Mouse (Mus musculus) heart, adult 2 months (tissue): ENCODE measurements around the gene Gja10.

Experiments used
- CTCF ChIP-seq: fragments of 200-600 bp; IDR thresholded peaks from 2 replicates; pipeline ENCODE4 v1.8.1; 2022; ENCODE audit warnings: antibody characterized with exemption, mild to moderate bottlenecking, moderate library complexity
- EP300 ChIP-seq: fragments of 200-500 bp; IDR thresholded peaks from 2 replicates; pipeline ENCODE4 v1.6.1; 2011; ENCODE audit warnings: low read depth, low read length, control low read depth; ENCODE audit not compliant: insufficient read depth
- POLR2A ChIP-seq: fragments of 200-500 bp; IDR thresholded peaks from 2 replicates; pipeline ENCODE4 v1.6.1; 2011; ENCODE audit warnings: mild to moderate bottlenecking, low read depth, low read length, control low read depth; ENCODE audit not compliant: insufficient read depth

- TF ChIP-seq EP300, result peak; percentile 90
- TF ChIP-seq POLR2A, result peak; percentile 86
- peak; percentile 16; the same call in 1 of the 2 replicates for TF ChIP-seq CTCF
Observed at GRCm38 (mm10) chr4:32615034-32615881, 12.7 kb upstream of the Gja10 start, which contains the start of gene Casp8ap2.
